Mouse (Mus musculus) right cerebral cortex, postnatal 14 days (tissue): Measurements from ENCODE around the gene Fbxo3.
"Not testable (repeated sequence)": the region's sequence is repeated elsewhere in the genome, so short reads cannot be mapped to it uniquely, and the experiment has no call there.

ENCODE experiments used
- DNase-seq: peaks from one replicate; pipeline ENCODE4 v3.0.0; 2022

Fbxo3 gene

DNA sequence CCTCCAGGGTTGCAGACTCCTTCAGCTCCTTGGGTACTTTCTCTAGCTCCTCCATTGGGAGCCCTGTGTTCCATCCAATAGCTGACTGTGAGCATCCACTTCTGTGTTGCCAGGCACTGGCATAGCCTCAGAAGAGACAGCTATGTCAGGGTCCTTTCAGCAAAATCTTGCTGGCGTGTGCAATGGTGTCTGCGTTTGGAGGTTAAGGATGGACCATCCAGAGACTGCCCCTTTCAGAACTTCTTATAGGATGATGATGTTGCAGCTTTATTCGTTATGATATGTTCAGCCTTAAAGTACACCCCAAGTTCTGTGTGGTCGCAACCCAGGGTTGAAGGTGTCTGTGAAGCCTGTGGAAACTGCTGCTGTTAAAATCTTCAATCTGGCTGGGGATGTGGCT is 69.9 kb downstream of the Fbxo3 start:
- not testable (repeated sequence) for DNase-seq

DNA sequence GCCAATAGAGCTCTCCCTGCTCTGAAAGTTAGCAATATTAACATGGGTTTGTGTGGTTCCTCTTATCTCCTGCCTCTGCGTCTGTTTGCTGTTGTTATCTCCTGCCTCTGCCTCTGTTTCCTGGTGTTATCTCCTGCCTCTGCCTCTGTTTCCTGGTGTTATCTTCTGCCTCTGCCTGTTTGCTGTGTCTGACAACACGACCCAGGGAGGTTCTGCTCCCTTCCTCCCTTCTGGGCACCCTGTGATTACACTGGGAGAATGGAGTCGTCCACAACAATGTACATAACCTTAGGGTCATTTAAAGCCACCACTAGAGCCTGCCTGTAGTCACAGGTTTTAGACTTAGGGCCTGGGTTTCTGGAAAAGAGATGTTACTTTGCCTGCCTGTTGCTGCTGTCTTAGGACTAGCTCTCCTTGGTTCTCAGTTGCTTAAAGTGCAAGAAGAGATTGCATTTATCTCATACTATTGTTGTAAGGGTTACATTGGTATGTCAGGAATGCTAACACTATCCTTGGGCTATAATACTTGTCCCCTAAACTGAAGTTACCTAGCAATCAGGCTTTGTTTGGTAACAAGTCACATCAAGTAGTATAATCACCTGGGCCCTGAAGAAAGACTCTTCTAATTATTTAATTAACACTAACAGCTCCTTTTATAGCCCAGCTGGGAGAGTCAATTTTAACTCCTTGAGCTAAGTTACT is 71.2 kb downstream of the Fbxo3 start:
- DNase-seq: no peak

- no peak for DNase-seq
Measured at GRCm38 (mm10) chr2:104099231-104099585, 71.7 kb downstream of the Fbxo3 start.

DNA sequence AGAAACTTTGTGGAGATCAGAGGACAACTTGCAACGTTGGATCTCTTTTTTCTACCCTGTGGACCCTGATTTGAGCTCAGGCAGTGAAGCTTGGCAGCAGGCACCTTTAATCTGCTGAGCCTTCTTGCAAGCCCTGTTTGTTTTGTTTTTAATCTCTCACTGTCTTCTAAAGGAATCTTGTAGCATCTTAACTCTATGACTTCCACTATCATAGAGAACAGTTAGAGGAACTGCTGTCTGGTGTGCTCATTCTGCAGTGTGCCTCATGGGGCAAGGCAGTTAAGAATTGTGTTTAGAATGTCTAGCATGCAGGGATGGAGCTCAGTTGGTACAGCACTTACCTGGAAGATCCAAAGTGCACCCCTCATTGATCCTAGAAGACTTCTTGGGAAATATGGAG is 72.4 kb downstream of the Fbxo3 start:
- DNase-seq: no peak

DNA sequence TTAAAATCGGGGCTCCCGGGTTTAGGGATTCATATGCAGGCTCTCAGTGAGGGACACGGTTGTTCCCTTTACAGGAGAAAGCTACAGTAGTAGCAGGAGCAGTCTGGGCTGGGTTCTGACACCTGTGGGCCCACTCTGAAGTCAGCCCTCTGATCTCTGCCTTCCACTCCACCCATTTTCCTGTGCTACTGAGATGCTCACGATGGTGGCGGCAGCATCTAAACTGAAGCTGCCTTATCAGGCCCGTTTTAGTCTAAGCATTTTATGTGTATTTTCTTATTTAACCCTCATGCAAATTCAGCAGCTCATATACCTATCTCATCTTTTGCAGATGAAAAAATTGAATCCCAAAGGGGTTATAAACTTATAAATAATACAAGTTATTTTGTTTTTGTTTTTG is 77.3 kb downstream of the Fbxo3 start:
- DNase-seq: no peak

GRCm38 (mm10) chr2:104109021-104109420 is 81.5 kb downstream of the Fbxo3 start:
- DNase-seq: not testable (repeated sequence)

DNA sequence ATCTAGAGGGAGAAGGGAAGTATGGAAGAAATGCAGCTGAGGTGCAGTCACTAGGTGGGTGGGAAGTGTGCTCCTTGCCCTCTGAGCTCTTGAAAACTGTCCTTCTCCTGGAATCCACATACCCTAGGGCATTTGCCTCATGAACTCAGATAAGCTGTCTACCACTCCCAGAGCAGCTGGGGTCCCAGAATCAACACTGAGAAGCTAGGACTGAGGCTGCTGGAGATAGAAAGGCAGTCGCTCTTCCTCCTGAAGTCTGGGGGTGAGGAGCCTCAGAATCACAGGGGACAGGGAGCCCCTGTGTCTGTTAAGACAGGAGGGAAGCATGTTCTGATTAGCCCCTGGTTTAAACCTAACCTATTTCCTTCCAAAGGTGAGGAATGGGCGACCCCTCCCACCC is 82.0 kb downstream of the Fbxo3 start:
- no peak for DNase-seq

DNA sequence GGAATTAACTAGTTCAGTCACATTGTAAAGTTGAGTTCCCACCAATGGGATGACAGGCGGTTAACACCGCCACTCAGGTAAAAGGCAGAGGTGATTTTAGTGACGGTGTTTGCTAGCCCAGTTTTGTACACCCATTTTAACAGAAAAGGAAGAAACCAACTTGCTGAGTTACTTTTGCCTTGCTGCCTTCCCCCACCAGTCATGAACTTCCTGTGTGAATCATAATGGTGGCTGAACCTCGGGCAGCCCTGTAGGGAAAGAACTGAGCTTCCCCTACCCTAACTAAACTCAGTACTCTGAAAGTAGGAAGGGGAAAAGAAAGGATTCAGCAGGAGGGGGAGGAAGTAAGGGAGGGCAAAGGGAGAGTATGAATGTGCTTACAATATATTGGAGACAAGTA is 82.5 kb downstream of the Fbxo3 start:
- DNase-seq: no peak

GRCm38 (mm10) chr2:104111170-104111797 is 83.8 kb downstream of the Fbxo3 start:
- DNase-seq: not testable (repeated sequence)
